Mouse (Mus musculus) small intestine, adult 2 months (tissue): ENCODE data around the gene Gper1.

Experiments used
- CTCF ChIP-seq: fragments of 200-500 bp; IDR thresholded peaks from 2 replicates; pipeline ENCODE4 v1.5.1; 2012; ENCODE audit warnings: low read depth, mild to moderate bottlenecking, control low read depth, inconsistent platforms, low read length, moderate library complexity, mixed read lengths; ENCODE audit not compliant: insufficient replicate concordance, insufficient read length; ENCODE audit errors: extremely low read depth
- POLR2A ChIP-seq: fragments of 200-500 bp; IDR thresholded peaks from 2 replicates; pipeline ENCODE4 v1.6.1; 2012; ENCODE audit warnings: low read depth, mild to moderate bottlenecking, control low read depth, inconsistent platforms, low read length, moderate library complexity

- TF ChIP-seq CTCF (no peak), POLR2A (no peak; the same call in 1 of the 2 replicates)
Observed at GRCm38 (mm10) chr5:139460384-139461067, 37.6 kb downstream of the Gper1 start, which contains the start of gene 3110082I17Rik.
